Mouse (Mus musculus) bone marrow macrophage, adult 2 months (primary cell): ENCODE data around the gene Myb. TPM values are rescaled to one million over a fixed set of nuclear protein-coding genes. Genes with fewer than 3 reads are reported as not detected.
"Not testable (repeated sequence)": the region's sequence is repeated elsewhere in the genome, so short reads cannot be mapped to it uniquely, and the experiment has no call there.

ENCODE experiments used
- H3K27ac ChIP-seq: 2 replicates; pipeline ENCODE4 v1.5.1; 2012; ENCODE audit warnings: low read depth, low read length; ENCODE audit not compliant: insufficient read depth
- H3K4me1 ChIP-seq: 2 replicates; pipeline ENCODE4 v1.6.1; 2012; ENCODE audit warnings: low read length; ENCODE audit not compliant: control insufficient read depth, insufficient read depth
- H3K4me3 ChIP-seq: 2 replicates; pipeline ENCODE4 v1.5.1; 2012; ENCODE audit warnings: mild to moderate bottlenecking, low read length, moderate library complexity; ENCODE audit not compliant: insufficient read depth
- CTCF ChIP-seq: IDR thresholded peaks from 2 replicates; pipeline ENCODE4 v1.5.1; 2012; ENCODE audit warnings: low read depth, mild to moderate bottlenecking, low read length, moderate library complexity
- POLR2A ChIP-seq: IDR thresholded peaks from 2 replicates; pipeline ENCODE4 v1.6.1; 2012; ENCODE audit warnings: mild to moderate bottlenecking, low read depth, low read length, borderline replicate concordance
- polyA plus RNA-seq: library from polyadenylated mRNA; stranded (reverse); fragments of >200 nt; gene quantifications from 2 replicates; pipeline ENCODE4 v1.2.4, GENCODE M21; 2012; ENCODE audit not compliant: missing spikeins, insufficient read depth, insufficient read length

Gene Myb
- polyA plus RNA-seq, 1 experiment: 0.31 TPM

DNA sequence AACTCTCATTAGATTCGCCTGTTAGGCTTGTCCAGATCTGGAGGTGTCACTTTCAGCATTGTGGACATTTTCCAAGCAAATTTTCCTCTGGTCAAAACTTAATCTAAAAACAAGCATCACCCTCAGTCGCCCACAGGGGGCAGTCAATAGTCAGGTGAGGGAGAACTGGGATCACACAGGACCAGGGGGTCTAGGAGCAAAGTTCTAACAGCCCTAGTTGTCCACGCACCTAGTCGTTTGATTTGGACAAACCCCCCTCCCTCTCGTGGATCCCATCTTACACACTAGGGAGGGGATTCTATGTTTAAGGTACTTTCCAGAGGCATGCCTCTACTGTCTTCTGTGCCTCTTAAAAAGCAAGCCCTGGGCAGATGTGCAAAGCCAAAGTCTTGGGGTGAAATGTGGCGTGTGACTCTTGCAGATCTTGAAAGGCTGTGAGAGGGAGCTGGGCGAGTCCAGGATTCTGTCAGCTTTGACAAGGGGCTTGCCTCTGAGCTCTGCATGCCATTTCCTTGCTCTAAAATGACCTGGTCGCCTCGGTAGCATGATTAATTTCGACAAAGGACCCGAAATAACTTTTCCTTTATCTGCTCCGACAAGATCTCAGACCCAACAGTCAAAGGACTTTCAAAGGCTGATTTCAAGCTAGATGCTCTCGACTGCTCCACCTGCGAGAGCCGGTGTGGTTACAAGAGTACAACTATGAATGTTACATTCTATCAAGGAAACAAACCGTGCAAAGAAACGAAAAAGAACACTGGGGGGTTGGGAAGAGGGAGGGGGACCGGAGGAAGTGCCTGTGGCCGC is 2.5 kb downstream of the Myb start:
- H3K4me3 ChIP-seq: peak overlapping the region; percentile 48
- TF ChIP-seq POLR2A (no peak), CTCF (peak; percentile 88)
- H3K4me1 ChIP-seq: peaks cover 6% of the 10 kb centered on the region
- H3K27ac ChIP-seq: no peak overlapping the region

DNA sequence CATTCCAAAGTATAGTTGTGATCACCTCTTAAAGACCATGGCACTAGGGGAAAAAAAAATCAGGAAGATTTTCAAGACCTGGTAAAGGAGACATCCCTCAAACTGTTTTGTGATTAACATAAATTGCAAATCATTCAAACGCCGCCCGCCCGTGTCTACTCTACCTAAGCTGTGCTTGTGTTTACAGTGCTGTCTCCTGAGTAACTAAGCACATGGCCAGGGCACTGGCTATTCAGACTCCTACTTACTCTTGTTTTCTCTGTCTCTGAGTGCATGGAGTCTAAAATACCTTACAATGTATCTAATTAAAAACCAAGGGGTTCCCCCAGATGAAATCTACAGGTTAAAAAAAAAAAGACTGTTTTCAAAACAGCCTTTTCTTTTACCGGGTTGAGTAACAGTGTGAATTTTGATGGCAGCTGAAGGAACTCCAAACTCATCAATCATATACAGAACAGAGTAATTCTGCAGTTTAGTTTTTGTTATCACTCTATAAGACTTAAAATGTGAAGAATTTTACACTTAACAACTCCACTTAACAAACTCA is 3.8 kb downstream of the Myb start:
- Histone ChIP-seq H3K27ac (no peak overlapping the region), H3K4me3 (no peak overlapping the region), H3K4me1 (peaks cover 10% of the 10 kb centered on the region)
- no peak for TF ChIP-seq POLR2A
- no peak for TF ChIP-seq CTCF

DNA sequence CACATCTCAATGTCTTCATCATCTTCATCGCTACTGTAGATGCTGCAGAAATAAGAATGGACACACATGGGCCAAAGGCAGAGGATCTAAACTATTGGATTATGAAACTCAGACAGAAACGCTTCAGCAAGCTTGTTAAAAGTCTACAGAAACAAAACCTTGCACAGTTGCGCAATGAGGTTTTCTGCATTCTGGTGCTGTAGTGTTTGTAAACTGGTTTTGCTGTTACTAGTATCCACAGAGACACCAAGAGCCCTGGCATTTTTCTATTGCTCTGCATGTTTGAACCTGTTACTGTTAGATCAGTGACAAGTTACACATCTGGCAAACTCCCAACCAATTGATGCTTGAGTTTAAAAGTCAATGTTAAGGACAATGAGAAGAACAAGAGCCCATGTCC is 4.4 kb downstream of the Myb start:
- Histone ChIP-seq H3K4me3 (no peak overlapping the region), H3K4me1 (peaks cover 10% of the 10 kb centered on the region), H3K27ac (no peak overlapping the region)
- TF ChIP-seq POLR2A (no peak), CTCF (no peak)

DNA sequence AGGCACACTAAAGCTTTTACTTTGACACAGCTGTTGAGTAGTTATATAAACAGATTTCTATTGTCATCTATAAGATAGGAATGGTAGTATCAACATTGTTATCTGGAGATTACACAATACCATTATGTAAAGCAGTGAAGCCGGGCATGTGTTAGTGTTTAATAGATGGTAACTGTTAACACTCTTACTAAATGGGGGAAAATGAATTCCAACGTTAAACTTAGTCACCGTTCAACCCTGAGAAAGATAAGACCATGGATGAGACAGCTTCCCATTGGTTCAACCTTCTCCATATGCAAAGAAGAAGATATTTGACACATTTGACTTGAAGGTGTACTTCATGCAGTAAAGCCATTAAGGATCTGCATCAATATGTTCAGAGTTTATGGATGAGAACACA is 5.9 kb downstream of the Myb start:
- no peak overlapping the region for H3K4me3 ChIP-seq
- H3K27ac ChIP-seq: no peak overlapping the region
- H3K4me1 ChIP-seq: peaks cover 11% of the 10 kb centered on the region
- TF ChIP-seq POLR2A: no peak
- no peak for TF ChIP-seq CTCF

DNA sequence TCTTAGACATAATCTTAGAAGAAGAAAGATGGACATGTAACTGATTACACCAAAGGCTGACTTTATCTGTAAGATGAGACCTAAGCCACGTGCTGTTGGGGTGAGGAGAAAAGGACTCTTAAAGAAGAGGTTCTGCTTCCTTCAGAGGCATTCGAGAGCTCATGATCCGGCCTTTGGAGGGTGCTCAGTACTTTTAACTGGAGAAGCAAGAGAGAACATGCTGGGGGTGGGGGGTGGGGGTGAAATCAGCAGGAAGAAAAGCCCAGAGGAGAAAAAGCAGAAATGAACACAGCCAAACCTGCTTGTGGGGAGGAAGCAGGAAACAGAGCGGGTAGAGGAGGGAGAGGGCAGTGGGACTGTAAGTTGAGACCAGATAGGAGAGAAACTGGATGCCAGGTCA is 7.4 kb downstream of the Myb start:
- TF ChIP-seq POLR2A: no peak
- no peak for TF ChIP-seq CTCF
- Histone ChIP-seq H3K27ac (no peak overlapping the region), H3K4me3 (no peak overlapping the region), H3K4me1 (peaks cover 11% of the 10 kb centered on the region)

DNA sequence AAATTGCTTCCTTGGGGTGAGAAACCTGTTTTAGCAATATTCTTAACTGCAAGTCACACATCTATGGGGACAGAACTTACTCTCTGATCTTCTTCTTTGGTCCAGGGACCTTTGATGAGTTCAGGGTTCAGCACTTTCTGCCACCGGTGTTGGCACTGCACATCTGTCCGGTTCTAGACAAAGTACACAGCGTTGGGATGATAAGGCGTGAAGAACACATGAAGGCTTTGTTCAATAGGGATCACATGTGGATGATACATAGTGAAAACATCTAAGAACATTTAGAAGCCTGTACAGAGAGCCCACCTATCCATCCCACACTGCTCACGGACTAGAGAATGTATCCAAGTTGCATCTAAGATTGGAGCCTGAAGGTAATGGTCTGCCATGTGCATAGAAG is 8.0 kb downstream of the Myb start:
- TF ChIP-seq POLR2A: no peak
- TF ChIP-seq CTCF: no peak
- Histone ChIP-seq H3K4me3 (no peak overlapping the region), H3K27ac (no peak overlapping the region), H3K4me1 (peaks cover 11% of the 10 kb centered on the region)

DNA sequence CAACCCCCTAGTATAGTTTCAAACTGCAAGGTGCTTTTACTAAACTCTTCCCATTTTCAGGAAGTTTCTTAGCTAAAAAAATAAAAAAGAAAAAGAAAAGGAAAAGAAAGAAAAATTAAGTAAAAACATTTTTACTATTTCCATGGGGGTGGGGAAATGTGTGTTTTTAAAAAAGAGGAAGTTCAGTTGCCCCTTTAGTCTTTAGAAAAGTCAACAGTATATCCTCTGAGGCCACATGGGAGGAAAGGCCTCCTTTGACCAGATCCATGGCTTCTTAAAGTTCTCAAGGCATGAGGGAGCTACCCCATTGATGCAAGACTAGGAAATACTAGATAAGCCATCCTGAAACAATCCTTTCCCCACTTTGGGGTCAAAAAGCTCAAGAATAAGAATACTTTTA is 9.5 kb downstream of the Myb start:
- peaks cover 11% of the 10 kb centered on the region for H3K4me1 ChIP-seq
- TF ChIP-seq CTCF (no peak), POLR2A (no peak)
- H3K4me3 ChIP-seq: no peak overlapping the region
- no peak overlapping the region for H3K27ac ChIP-seq

DNA sequence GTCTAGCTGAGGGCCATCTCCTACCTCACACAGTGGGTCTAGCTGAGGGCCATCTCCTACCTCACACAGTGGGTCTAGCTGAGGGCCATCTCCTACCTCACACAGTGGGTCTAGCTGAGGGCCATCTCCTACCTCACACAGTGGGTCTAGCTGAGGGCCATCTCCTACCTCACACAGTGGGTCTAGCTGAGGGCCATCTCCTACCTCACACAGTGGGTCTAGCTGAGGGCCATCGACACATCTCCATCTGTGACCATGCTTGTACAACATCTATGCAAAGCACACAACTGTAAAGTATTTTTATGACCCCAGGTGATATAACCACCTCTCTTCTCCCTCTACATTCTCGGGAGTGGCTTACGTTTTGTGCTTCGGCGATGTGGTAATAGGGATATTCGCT is 10.8 kb downstream of the Myb start:
- not testable (repeated sequence) for H3K27ac ChIP-seq, H3K4me3 ChIP-seq
- H3K4me1 ChIP-seq: peaks cover 11% of the 10 kb centered on the region

DNA sequence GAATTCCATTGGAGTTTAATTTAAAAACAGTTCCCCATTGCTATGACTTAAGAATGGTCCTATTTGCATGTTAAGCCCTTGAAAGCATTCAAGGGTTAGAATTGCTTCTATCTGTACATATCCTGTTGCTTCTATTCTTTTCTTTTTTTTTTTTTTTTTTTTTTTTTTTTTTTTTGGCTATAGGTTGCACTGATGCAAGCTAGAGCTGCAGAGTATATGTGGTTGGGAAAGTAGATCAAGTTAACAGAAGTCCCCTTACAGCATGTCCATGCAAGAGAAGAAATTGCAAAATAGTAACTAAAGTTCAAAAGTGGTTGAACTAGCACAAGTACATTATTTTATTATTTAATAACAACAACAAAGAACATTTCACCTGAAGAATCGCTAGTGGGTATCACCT is 14.1 kb downstream of the Myb start:
- no peak overlapping the region for H3K4me3 ChIP-seq
- 0 out of 2 replicates have a peak, but pooled peaks cover 2% of the 10 kb centered on the region for H3K4me1 ChIP-seq
- H3K27ac ChIP-seq: no peak overlapping the region
- no peak for TF ChIP-seq CTCF
- TF ChIP-seq POLR2A: no peak

DNA sequence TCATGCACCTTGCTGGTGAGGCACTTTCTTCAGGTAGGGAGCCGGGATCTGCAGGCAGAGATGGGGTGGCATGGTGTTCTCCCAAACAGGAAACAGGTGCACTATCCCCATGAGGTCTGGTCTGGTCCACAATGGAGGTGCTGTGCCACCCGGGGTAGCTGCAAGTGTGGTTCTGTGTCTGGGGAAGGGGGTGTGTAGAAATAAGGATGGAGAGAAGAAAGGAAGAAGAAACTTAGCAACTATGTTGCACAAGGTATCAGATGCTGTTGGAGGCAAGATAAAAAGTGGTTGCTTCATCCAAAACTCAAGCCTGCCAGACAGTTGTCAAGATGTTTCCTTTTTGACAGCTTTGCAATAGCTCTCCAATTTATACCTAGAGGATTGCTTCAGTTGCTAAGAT is 14.5 kb downstream of the Myb start:
- Histone ChIP-seq H3K4me3 (no peak overlapping the region), H3K4me1 (no peaks in the 10 kb centered on the region), H3K27ac (no peak overlapping the region)
- TF ChIP-seq POLR2A (no peak), CTCF (no peak)
